Mouse (Mus musculus): Measurements from ENCODE around the gene Vps29.

DNA sequence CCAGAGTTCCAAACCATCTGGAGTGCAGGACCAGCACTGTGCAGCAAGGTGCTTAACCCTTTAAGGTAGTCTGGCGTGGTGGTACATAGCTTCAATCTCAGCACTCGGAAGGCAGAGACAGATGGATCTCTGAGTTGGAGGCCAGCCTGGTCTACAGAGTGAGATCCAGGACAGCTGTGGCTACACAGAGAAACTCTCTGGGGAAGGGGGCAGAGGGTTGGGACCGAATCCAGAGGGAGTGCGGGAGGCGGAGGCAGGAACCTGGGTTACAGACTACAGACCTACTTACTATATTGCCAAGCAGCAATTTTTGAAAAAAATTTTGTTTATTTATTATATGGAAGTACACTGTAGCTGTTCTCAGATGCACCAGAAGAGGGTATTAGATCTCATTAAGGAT lies 60.2 kb downstream of the Vps29 start:
- TF ChIP-seq CTCF (IDR thresholded peaks at IDR 0.05; ENCODE audit: low read depth), result no peak
- no peak for TF ChIP-seq EP300 (IDR thresholded peaks at IDR 0.05; ENCODE audit: low read depth)
